Mouse (Mus musculus): ENCODE data around the gene Lrrc42. TPM values are rescaled to one million over a fixed set of nuclear protein-coding genes. Genes with fewer than 3 reads are reported as not detected.

Gene Lrrc42
- polyA plus RNA-seq (2016; fragmentation: Nextera tagmentation; extraction: Ambion mirVana): 92.2 and 97.5 TPM in 2 replicates

GRCm38 (mm10) chr4:107253125-107254091, at the start of gene Lrrc42, which contains the start of gene Hspb11:
Lrrc42 (minus strand) TSS chr4:107253532.
Hspb11 (plus strand) TSS chr4:107253593.
- Histone ChIP-seq H3K27ac (peak within 1 kb of the TSS; percentile 70), H3K27me3 (no peaks in the 10 kb centered on the region), H3K36me3 (no peaks in the 10 kb centered on the region), H3K4me2 (replicated peaks) (peak within 1 kb of the TSS; percentile 69), H3K4me1 (peaks cover 8% of the 10 kb centered on the region), H3K9me3 (no peaks in the 10 kb centered on the region), H3K9ac (peak within 1 kb of the TSS; percentile 52), H3K4me3 (peak within 1 kb of the TSS; percentile 86)
- WGBS: under 1% methylated on average over 88 of the region's 101 CpGs
- ATAC-seq (ENCODE audit: insufficient number of reproducible peaks, insufficient read depth, low FRiP score, low TSS enrichment): peak; percentile 96

- 73% methylated on average over 4 of the region's 4 CpGs for WGBS
- ATAC-seq (ENCODE audit: insufficient number of reproducible peaks, insufficient read depth, low FRiP score, low TSS enrichment): no peak
- Histone ChIP-seq H3K36me3 (no peaks in the 10 kb centered on the region), H3K27me3 (0 out of 2 replicates have a peak, but pooled peaks cover 1% of the 10 kb centered on the region), H3K9me3 (no peaks in the 10 kb centered on the region), H3K4me3 (no peak overlapping the region), H3K4me1 (no peaks in the 10 kb centered on the region; the same call in 1 of the 2 replicates), H3K4me2 (replicated peaks) (no peak overlapping the region), H3K9ac (no peak overlapping the region), H3K27ac (no peak overlapping the region)
These were observed 49.5 kb upstream of the Lrrc42 start for GRCm38 (mm10) chr4:107302832-107303231.

- Histone ChIP-seq H3K4me2 (replicated peaks) (no peak overlapping the region), H3K36me3 (no peaks in the 10 kb centered on the region), H3K4me1 (no peaks in the 10 kb centered on the region; the same call in 1 of the 2 replicates), H3K27me3 (no peaks in the 10 kb centered on the region), H3K27ac (no peak overlapping the region), H3K9me3 (no peaks in the 10 kb centered on the region), H3K4me3 (no peak overlapping the region), H3K9ac (no peak overlapping the region)
- WGBS: 88% methylated on average over 9 of the region's 9 CpGs
- no peak for ATAC-seq (ENCODE audit: insufficient number of reproducible peaks, insufficient read depth, low FRiP score, low TSS enrichment)
These were observed 48.9 kb upstream of the Lrrc42 start for GRCm38 (mm10) chr4:107302221-107302620.

- Histone ChIP-seq H3K9me3 (no peaks in the 10 kb centered on the region), H3K27ac (no peak overlapping the region), H3K36me3 (no peaks in the 10 kb centered on the region), H3K4me1 (no peaks in the 10 kb centered on the region; the same call in 1 of the 2 replicates), H3K4me2 (replicated peaks) (no peak overlapping the region), H3K27me3 (no peaks in the 10 kb centered on the region), H3K9ac (peak overlapping the region; percentile 24; the same call in 1 of the 2 replicates), H3K4me3 (no peak overlapping the region)
- peak; percentile 55 for ATAC-seq (ENCODE audit: insufficient number of reproducible peaks, insufficient read depth, low FRiP score, low TSS enrichment)
- 97% methylated on average over 1 of the region's 1 CpGs for WGBS
These were observed 47.7 kb upstream of the Lrrc42 start for GRCm38 (mm10) chr4:107300902-107301555.

- no peak for ATAC-seq (ENCODE audit: insufficient number of reproducible peaks, insufficient read depth, low FRiP score, low TSS enrichment)
- H3K4me3 ChIP-seq: no peak overlapping the region
- H3K36me3 ChIP-seq: no peaks in the 10 kb centered on the region
- H3K9me3 ChIP-seq: no peaks in the 10 kb centered on the region
- H3K4me2 ChIP-seq (replicated peaks): no peak overlapping the region
- H3K27me3 ChIP-seq: no peaks in the 10 kb centered on the region
- 0 out of 2 replicates have a peak overlapping the region, but pooled peaks have one; percentile 24 for H3K9ac ChIP-seq
- WGBS: 79% methylated on average over 4 of the region's 4 CpGs
- H3K27ac ChIP-seq: no peak overlapping the region
- H3K4me1 ChIP-seq: no peaks in the 10 kb centered on the region; the same call in 1 of the 2 replicates
These were observed 47.0 kb upstream of the Lrrc42 start for GRCm38 (mm10) chr4:107300371-107300770.

GRCm38 (mm10) chr4:107299779-107300340, 46.5 kb upstream of the Lrrc42 start:
- Histone ChIP-seq H3K4me1 (no peaks in the 10 kb centered on the region), H3K9ac (no peak overlapping the region), H3K4me3 (no peak overlapping the region), H3K27ac (no peak overlapping the region), H3K9me3 (no peaks in the 10 kb centered on the region), H3K4me2 (replicated peaks) (no peak overlapping the region), H3K27me3 (no peaks in the 10 kb centered on the region), H3K36me3 (no peaks in the 10 kb centered on the region)
- 81% methylated on average over 7 of the region's 7 CpGs for WGBS
- no peak for ATAC-seq (ENCODE audit: insufficient number of reproducible peaks, insufficient read depth, low FRiP score, low TSS enrichment)

GRCm38 (mm10) chr4:107298071-107298606, 44.8 kb upstream of the Lrrc42 start:
- 82% methylated on average over 8 of the region's 8 CpGs for WGBS
- H3K36me3 ChIP-seq: no peaks in the 10 kb centered on the region
- no peak overlapping the region for H3K27ac ChIP-seq
- H3K4me1 ChIP-seq: no peaks in the 10 kb centered on the region
- no peak overlapping the region for H3K4me3 ChIP-seq
- no peak overlapping the region for H3K4me2 ChIP-seq (replicated peaks)
- H3K27me3 ChIP-seq: no peaks in the 10 kb centered on the region
- no peak overlapping the region for H3K9ac ChIP-seq
- no peaks in the 10 kb centered on the region for H3K9me3 ChIP-seq
- no peak for ATAC-seq (ENCODE audit: insufficient number of reproducible peaks, insufficient read depth, low FRiP score, low TSS enrichment)

- Histone ChIP-seq H3K27ac (no peak overlapping the region), H3K4me2 (replicated peaks) (no peak overlapping the region), H3K4me3 (no peak overlapping the region), H3K27me3 (no peaks in the 10 kb centered on the region), H3K4me1 (no peaks in the 10 kb centered on the region), H3K9ac (no peak overlapping the region), H3K36me3 (no peaks in the 10 kb centered on the region), H3K9me3 (no peaks in the 10 kb centered on the region)
- no peak for ATAC-seq (ENCODE audit: insufficient number of reproducible peaks, insufficient read depth, low FRiP score, low TSS enrichment)
- 68% methylated on average over 4 of the region's 4 CpGs for WGBS
These were observed 38.9 kb upstream of the Lrrc42 start for GRCm38 (mm10) chr4:107292273-107292662.

GRCm38 (mm10) chr4:107291611-107292272, 38.4 kb upstream of the Lrrc42 start:
- H3K4me2 ChIP-seq (replicated peaks): no peak overlapping the region
- H3K4me3 ChIP-seq: no peak overlapping the region
- no peaks in the 10 kb centered on the region for H3K4me1 ChIP-seq
- no peak for ATAC-seq (ENCODE audit: insufficient number of reproducible peaks, insufficient read depth, low FRiP score, low TSS enrichment)
- no peak overlapping the region for H3K27ac ChIP-seq
- H3K36me3 ChIP-seq: no peaks in the 10 kb centered on the region
- no peak overlapping the region for H3K9ac ChIP-seq
- H3K27me3 ChIP-seq: no peaks in the 10 kb centered on the region
- WGBS: 88% methylated on average over 7 of the region's 7 CpGs
- no peaks in the 10 kb centered on the region for H3K9me3 ChIP-seq

- Histone ChIP-seq H3K36me3 (no peaks in the 10 kb centered on the region), H3K9me3 (no peaks in the 10 kb centered on the region), H3K4me3 (no peak overlapping the region), H3K9ac (no peak overlapping the region), H3K4me2 (replicated peaks) (no peak overlapping the region), H3K27me3 (no peaks in the 10 kb centered on the region), H3K4me1 (no peaks in the 10 kb centered on the region), H3K27ac (no peak overlapping the region)
- WGBS: 86% methylated on average over 2 of the region's 2 CpGs
- ATAC-seq (ENCODE audit: insufficient number of reproducible peaks, insufficient read depth, low FRiP score, low TSS enrichment): no peak
These were observed 34.2 kb upstream of the Lrrc42 start for GRCm38 (mm10) chr4:107287517-107287916.

- H3K27me3 ChIP-seq: no peaks in the 10 kb centered on the region
- H3K4me3 ChIP-seq: no peak overlapping the region
- H3K27ac ChIP-seq: no peak overlapping the region
- no peaks in the 10 kb centered on the region for H3K36me3 ChIP-seq
- H3K9me3 ChIP-seq: no peaks in the 10 kb centered on the region
- ATAC-seq (ENCODE audit: insufficient number of reproducible peaks, insufficient read depth, low FRiP score, low TSS enrichment): no peak
- H3K4me1 ChIP-seq: no peaks in the 10 kb centered on the region
- no peak overlapping the region for H3K9ac ChIP-seq
- 91% methylated on average over 8 of the region's 8 CpGs for WGBS
- no peak overlapping the region for H3K4me2 ChIP-seq (replicated peaks)
These were observed 33.1 kb upstream of the Lrrc42 start for GRCm38 (mm10) chr4:107286386-107286785.

Data from embryonic facial prominence, embryonic 12.5 days (tissue).